Mouse (Mus musculus): Measurements from ENCODE around the gene Ep300. TPM values are rescaled to one million over a fixed set of nuclear protein-coding genes. Genes with fewer than 3 reads are reported as not detected.
"Not testable (repeated sequence)": the region's sequence is repeated elsewhere in the genome, so short reads cannot be mapped to it uniquely, and the experiment has no call there.

Gene Ep300
- polyA plus RNA-seq, 1 experiment from 2014 or later, result 19.8 TPM

- Histone ChIP-seq H3K27me3 (ENCODE audit: poor library complexity, severe bottlenecking) (no peaks in the 10 kb centered on the region), H3K4me3 (no peak overlapping the region), H3K4me1 (peaks cover 8% of the 10 kb centered on the region; the same call in 1 of the 2 replicates), H3K27ac (peak overlapping the region; percentile 35; the same call in 1 of the 2 replicates), H3K36me3 (replicated peaks) (no peaks in the 10 kb centered on the region), H3K9me3 (no peaks in the 10 kb centered on the region)
- DNase-seq (ENCODE audit: extremely low spot score, low spot score), result no peak
- WGBS, result 58% methylated on average over 9 of the region's 9 CpGs
These were observed 22.4 kb upstream of the Ep300 start for GRCm38 (mm10) chr15:81562491-81563488.

DNA sequence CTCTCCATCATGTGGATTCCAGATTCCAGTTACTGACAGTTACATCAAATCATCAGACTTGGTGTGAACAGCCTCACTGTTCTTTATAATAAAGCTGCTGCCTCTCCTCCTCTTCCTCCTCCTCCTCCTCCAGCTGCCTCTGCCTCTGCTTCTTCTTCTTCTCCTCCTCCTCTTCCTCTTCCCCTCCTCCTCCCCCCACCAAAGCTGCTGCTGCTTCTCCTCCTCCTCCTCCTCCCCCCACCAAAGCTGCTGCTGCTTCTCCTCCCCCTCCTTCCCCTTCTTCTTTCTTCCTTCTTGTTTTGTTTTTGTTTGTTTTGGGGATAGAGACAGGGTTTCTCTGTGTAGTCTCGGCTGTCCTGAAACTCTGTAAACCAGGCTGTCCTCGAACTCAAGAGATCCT is 17.1 kb upstream of the Ep300 start:
- no peak overlapping the region for H3K27ac ChIP-seq
- no peaks in the 10 kb centered on the region for H3K36me3 ChIP-seq (replicated peaks)
- no peak for DNase-seq (ENCODE audit: extremely low spot score, low spot score)
- H3K27me3 ChIP-seq (ENCODE audit: poor library complexity, severe bottlenecking), result no peaks in the 10 kb centered on the region
- peaks cover 6% of the 10 kb centered on the region; the same call in 1 of the 2 replicates for H3K4me1 ChIP-seq
- H3K9me3 ChIP-seq, result no peaks in the 10 kb centered on the region
- H3K4me3 ChIP-seq, result no peak overlapping the region
- WGBS, result 30% methylated on average over 2 of the region's 2 CpGs

DNA sequence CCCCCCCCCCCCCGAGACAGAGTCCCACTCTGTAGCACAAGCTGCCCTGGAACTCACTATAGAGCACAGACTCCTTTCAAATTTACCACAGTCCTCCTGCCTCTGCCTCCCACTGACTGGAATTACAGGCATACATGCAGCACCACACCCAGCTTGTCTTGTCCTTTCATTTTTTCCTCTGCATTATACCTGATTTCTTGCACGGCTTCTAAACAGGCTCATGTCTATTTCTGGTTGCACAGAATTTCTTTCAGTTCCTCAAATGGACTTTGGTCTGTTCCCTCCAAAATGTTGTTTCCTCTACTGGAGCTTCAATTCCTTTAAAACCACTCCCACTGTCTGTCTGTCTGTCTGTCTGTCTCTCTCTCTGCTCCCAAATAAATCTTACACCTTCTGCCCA is 16.6 kb upstream of the Ep300 start:
- 49% methylated on average over 2 of the region's 2 CpGs for WGBS
- Histone ChIP-seq H3K27me3 (ENCODE audit: poor library complexity, severe bottlenecking) (no peaks in the 10 kb centered on the region), H3K4me1 (peaks cover 6% of the 10 kb centered on the region; the same call in 1 of the 2 replicates), H3K36me3 (replicated peaks) (no peaks in the 10 kb centered on the region), H3K9me3 (no peaks in the 10 kb centered on the region), H3K4me3 (no peak overlapping the region), H3K27ac (no peak overlapping the region)
- DNase-seq (ENCODE audit: extremely low spot score, low spot score), result no peak

GRCm38 (mm10) chr15:81576961-81577360 is 8.2 kb upstream of the Ep300 start:
- 12% methylated on average over 3 of the region's 3 CpGs for WGBS
- Histone ChIP-seq H3K27me3 (ENCODE audit: poor library complexity, severe bottlenecking) (no peaks in the 10 kb centered on the region), H3K4me3 (no peak overlapping the region), H3K36me3 (replicated peaks) (no peaks in the 10 kb centered on the region), H3K4me1 (peaks cover 8% of the 10 kb centered on the region; the same call in 1 of the 2 replicates), H3K9me3 (no peaks in the 10 kb centered on the region), H3K27ac (no peak overlapping the region)
- no peak for DNase-seq (ENCODE audit: extremely low spot score, low spot score)

DNA sequence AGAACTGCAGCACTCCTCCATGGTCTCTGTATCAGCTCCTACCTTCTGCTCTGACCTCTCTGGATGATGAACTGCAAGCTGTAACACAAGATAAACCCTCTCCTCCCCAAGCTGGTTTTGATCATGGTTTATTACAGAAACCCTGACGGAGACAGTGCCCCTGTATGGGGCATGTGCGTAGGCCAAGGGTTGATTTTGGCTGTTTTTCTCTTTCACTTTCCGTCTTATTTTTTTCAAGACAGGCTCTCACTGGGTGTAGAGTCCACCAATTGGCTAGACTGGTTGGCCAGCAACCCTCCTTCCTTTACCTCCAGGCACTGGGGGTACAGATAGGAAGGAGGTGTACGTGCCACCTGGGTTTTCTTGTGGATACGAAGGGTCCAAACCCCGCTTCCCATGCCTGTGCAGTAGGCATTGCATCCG is 7.4 kb upstream of the Ep300 start:
- Histone ChIP-seq H3K36me3 (replicated peaks) (no peaks in the 10 kb centered on the region), H3K4me3 (no peak overlapping the region), H3K27me3 (ENCODE audit: poor library complexity, severe bottlenecking) (no peaks in the 10 kb centered on the region), H3K9me3 (no peaks in the 10 kb centered on the region), H3K27ac (no peak overlapping the region), H3K4me1 (peaks cover 8% of the 10 kb centered on the region; the same call in 1 of the 2 replicates)
- 89% methylated on average over 7 of the region's 7 CpGs for WGBS
- no peak for DNase-seq (ENCODE audit: extremely low spot score, low spot score)

GRCm38 (mm10) chr15:81584466-81584865 is 685 bp upstream of the Ep300 start:
- Histone ChIP-seq H3K36me3 (replicated peaks) (peaks cover 14% of the 10 kb centered on the region), H3K9me3 (no peaks in the 10 kb centered on the region), H3K4me1 (peaks cover 25% of the 10 kb centered on the region), H3K27ac (peak overlapping the region; percentile 100), H3K27me3 (ENCODE audit: poor library complexity, severe bottlenecking) (no peaks in the 10 kb centered on the region), H3K4me3 (peak overlapping the region; percentile 82)
- WGBS, result 20% methylated on average over 3 of the region's 3 CpGs
- no peak for DNase-seq (ENCODE audit: extremely low spot score, low spot score)

GRCm38 (mm10) chr15:81585746-81586461 is 753 bp downstream of the Ep300 start:
- Histone ChIP-seq H3K27ac (peak overlapping the region; percentile 100), H3K9me3 (no peaks in the 10 kb centered on the region), H3K4me1 (peaks cover 31% of the 10 kb centered on the region), H3K27me3 (ENCODE audit: poor library complexity, severe bottlenecking) (no peaks in the 10 kb centered on the region), H3K4me3 (peak overlapping the region; percentile 82), H3K36me3 (replicated peaks) (peaks cover 28% of the 10 kb centered on the region)
- DNase-seq (ENCODE audit: extremely low spot score, low spot score), result peak; percentile 79
- WGBS, result under 1% methylated on average over 70 of the region's 77 CpGs

DNA sequence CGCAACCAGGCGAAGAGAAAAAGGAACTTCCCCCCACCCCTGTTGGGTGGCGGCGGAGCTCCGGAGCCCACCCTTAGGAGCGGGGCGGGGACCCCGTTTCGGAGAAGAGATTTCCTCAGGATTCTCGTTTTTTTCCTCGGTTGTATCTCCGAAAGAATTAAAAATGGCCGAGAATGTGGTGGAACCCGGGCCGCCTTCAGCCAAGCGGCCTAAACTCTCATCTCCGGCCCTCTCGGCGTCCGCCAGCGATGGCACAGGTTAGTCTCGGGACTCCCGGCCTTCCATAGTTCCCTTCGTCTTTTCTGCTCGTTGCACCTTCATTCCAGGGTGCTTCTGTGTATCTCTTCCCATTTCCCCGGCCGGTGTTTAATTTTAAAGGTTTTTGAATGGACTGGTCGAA is 1.3 kb downstream of the Ep300 start:
- WGBS, result under 1% methylated on average over 28 of the region's 28 CpGs
- peak overlapping the region; percentile 100 for H3K27ac ChIP-seq
- H3K4me3 ChIP-seq, result peak overlapping the region; percentile 82
- DNase-seq (ENCODE audit: extremely low spot score, low spot score), result no peak
- no peaks in the 10 kb centered on the region for H3K9me3 ChIP-seq
- H3K27me3 ChIP-seq (ENCODE audit: poor library complexity, severe bottlenecking), result no peaks in the 10 kb centered on the region
- H3K36me3 ChIP-seq (replicated peaks), result peaks cover 33% of the 10 kb centered on the region
- peaks cover 31% of the 10 kb centered on the region for H3K4me1 ChIP-seq

DNA sequence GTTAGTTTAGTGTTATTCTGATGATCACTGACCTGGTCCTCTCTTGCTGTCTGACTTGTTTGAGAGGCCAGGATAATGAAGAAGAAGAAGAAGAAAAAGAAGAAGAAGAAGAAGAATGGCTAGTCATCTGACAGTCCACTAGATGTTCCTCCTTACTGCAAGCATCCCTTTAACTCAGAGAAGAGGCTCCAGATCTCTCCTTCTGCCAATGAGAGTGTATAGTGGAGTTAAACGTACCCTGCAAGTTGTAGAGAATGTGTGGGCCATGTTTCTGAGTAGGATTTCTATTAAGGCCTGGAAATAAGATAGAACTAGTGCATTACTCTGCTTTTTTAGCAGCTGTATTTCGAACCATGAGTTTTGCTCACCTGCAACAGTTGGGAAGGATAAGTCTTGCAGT is 2.5 kb downstream of the Ep300 start:
- Histone ChIP-seq H3K4me3 (peak overlapping the region; percentile 82), H3K27me3 (ENCODE audit: poor library complexity, severe bottlenecking) (no peaks in the 10 kb centered on the region), H3K9me3 (no peaks in the 10 kb centered on the region), H3K4me1 (peaks cover 31% of the 10 kb centered on the region), H3K27ac (peak overlapping the region; percentile 100), H3K36me3 (replicated peaks) (peaks cover 43% of the 10 kb centered on the region)
- DNase-seq (ENCODE audit: extremely low spot score, low spot score), result no peak
- 59% methylated on average over 2 of the region's 2 CpGs for WGBS

- no peaks in the 10 kb centered on the region for H3K9me3 ChIP-seq
- H3K27ac ChIP-seq, result no peak overlapping the region
- peaks cover 6% of the 10 kb centered on the region; the same call in 1 of the 2 replicates for H3K4me1 ChIP-seq
- no peaks in the 10 kb centered on the region for H3K27me3 ChIP-seq (ENCODE audit: poor library complexity, severe bottlenecking)
- DNase-seq (ENCODE audit: extremely low spot score, low spot score), result no peak
- peaks cover 88% of the 10 kb centered on the region for H3K36me3 ChIP-seq (replicated peaks)
- WGBS, result 96% methylated on average over 3 of the region's 3 CpGs
- H3K4me3 ChIP-seq, result no peak overlapping the region
These were observed 9.1 kb downstream of the Ep300 start for GRCm38 (mm10) chr15:81594146-81594696.

GRCm38 (mm10) chr15:81598742-81599141 is 13.6 kb downstream of the Ep300 start:
- H3K27me3 ChIP-seq (ENCODE audit: poor library complexity, severe bottlenecking); H3K4me3 ChIP-seq; DNase-seq (ENCODE audit: extremely low spot score, low spot score); H3K9me3 ChIP-seq; H3K4me1 ChIP-seq; H3K27ac ChIP-seq: not testable (repeated sequence)
- WGBS, result 90% methylated on average over 8 of the region's 8 CpGs
- peaks cover 84% of the 10 kb centered on the region for H3K36me3 ChIP-seq (replicated peaks)

GRCm38 (mm10) chr15:81605241-81605640 is 20.1 kb downstream of the Ep300 start:
- Histone ChIP-seq H3K4me3 (no peak overlapping the region), H3K36me3 (replicated peaks) (peaks cover 92% of the 10 kb centered on the region), H3K4me1 (no peaks in the 10 kb centered on the region), H3K27ac (no peak overlapping the region), H3K9me3 (no peaks in the 10 kb centered on the region), H3K27me3 (ENCODE audit: poor library complexity, severe bottlenecking) (no peaks in the 10 kb centered on the region)
- DNase-seq (ENCODE audit: extremely low spot score, low spot score), result no peak
- WGBS, result 84% methylated on average over 1 of the region's 1 CpGs

All from forebrain, embryonic 10.5 days (tissue).